Mouse (Mus musculus): ENCODE results near the gene Ppip5k2.

Gene Ppip5k2

GRCm38 (mm10) chr1:97660687-97661405 is 109.4 kb downstream of the Ppip5k2 start:
- DNase-seq, result peak; percentile 87 to 89

GRCm38 (mm10) chr1:97659405-97659804 is 110.8 kb downstream of the Ppip5k2 start:
- no peak for DNase-seq

- DNase-seq, result no peak
Observed at GRCm38 (mm10) chr1:97657786-97658185, 112.4 kb downstream of the Ppip5k2 start.

GRCm38 (mm10) chr1:97657201-97657600 is 113.0 kb downstream of the Ppip5k2 start:
- peak in 1 of 2 experiments; percentile 8 for DNase-seq

Data from cerebellum, postnatal 10 days (tissue).